Mouse (Mus musculus) adrenal gland, adult 10 weeks (tissue): Measurements from ENCODE around the gene Cd79b. TPM values are rescaled to one million over a fixed set of nuclear protein-coding genes. Genes with fewer than 3 reads are reported as not detected.

Experiments used
- polyA plus RNA-seq: library from polyadenylated mRNA; stranded (reverse); fragments of 350-450 nt; fragmentation: Illumina TruSeq; extraction: RNeasy Lipid Tissue Mini Kit (QIAGEN cat#74804); gene quantifications from one replicate; pipeline ENCODE4 v1.2.3, GENCODE M21; 2014; ENCODE audit warnings: low read depth, low replicate concordance

Gene Cd79b
- polyA plus RNA-seq: not detected

DNA sequence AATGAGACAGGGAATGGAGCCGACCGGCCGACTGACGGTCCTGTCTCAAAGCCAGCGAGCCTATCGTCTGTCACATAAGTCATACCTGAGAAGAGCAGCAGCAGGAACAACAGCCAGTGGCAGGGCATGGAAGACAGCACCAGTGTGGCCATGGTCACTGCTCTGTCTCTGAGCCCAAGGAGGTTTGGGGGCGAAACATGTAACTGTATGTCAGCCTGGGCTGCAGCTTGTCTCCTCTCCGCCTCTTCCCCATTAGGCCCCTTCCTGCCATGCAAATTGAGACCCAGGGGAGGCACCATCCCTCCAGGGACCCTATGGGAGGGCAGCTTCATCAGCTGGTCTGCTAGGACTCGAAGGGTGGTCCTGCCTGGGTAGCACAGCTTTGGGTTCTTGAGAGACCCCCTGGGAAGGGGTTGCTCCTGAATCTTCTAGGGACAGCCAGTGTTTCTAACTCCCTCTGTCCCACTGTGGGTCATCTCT is at the start of gene Cd79b:
TSS of gene Cd79b (minus strand) at position 430 of the 480 bp plus-strand sequence.

DNA sequence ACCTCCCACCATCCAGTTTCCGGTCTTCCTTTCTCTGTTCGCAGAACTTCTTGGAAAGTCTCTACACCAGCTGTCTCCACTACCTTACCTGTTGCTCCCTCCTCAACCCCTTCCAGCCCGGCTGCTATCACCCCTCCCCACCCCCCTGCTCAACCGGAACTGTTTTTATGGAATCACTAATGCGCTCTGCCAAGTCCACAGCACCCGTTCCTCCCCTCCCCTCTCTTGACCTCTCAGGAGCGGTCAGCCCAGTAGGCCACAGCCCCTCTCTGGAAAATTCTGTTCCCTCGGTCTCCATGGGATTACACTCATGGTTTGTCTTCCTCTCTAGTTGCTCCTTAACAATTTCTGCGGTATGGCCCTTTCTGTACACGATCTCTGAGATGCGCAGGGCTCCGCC is 38.6 kb upstream of the Cd79b start, which contains the start of gene Scn4a:
TSS of gene Scn4a (minus strand) at position 101 of the 400 bp plus-strand sequence.

DNA sequence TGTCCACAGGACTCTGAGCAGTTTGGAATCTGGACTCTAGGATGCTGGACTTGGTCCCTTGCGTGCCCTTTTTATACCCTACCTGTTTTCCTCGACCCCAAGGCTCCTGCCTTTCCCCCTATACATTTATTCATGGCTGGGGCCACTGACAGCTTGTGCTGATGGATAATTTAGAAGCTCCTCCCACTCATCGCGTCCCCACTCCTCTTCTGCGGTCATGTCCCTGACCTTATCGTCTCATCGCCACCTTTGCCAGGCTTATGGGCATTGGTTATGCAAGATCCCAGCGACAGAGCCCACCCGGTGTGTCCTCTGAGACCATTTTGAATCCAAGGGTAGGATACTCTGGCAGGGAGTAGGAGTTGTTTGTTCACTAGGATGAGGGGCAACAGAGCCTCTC is 12.8 kb downstream of the Cd79b start, which contains the start of gene Gh:
TSS of gene Gh (minus strand) at position 101 of the 400 bp plus-strand sequence.

DNA sequence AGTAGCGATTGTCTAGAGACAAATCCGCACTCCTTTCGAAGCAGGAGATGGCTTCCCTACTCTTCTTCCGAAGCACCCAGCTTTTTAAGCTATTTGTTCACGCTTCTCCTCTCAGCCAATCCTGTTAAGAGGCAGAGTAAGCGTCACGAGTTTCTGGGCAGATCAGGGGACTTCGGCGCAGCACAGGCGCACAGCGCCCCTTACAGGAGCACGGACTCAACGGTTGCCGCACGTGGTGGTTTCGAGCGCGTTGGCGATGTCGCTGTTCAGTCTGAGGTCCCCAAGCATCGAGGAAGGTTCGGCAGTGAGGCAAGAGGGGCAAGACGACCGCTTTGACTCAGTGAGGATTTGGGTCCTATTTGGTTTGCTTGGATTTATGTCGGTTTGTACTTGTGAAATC is 38.1 kb downstream of the Cd79b start, which contains the start of gene Tcam1:
TSS of gene Tcam1 (plus strand) at position 219 of the 400 bp plus-strand sequence.

DNA sequence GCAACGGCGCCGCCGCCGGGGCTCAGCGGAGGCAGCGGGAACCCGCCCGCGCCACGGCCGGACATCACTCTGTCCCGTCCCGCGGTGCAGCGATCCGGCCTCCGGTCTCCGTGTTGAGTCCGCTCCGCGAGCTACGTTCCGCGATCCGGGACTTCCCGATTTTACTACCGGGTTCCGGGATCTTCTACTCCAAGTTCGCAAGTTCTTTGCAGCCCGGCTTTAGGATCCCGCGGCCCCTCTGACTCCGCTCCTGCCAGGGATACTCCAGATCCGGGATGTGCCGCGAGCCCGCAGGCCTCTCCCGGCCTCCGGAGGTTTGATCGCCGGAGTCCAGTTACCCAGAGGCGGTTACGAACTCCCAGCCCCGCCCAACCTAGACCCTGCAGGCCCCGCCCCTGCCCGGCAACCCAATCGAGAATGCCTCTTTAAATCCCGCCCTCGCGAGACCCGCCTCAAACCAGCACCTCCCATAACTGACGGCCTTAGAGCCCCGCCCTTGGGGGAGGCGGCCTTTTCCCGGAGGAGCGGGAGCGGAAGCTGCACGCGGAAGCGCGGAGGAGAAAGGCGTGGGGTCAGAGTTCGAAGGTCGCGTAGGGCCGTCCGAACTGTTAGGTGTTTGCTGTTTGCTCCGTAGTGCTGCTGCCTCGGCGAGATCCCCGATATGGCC is 41.8 kb downstream of the Cd79b start, which contains the start of gene Smarcd2:
TSS of gene Smarcd2 (minus strand) at position 329 of the 667 bp plus-strand sequence.

Other genes starting within 250 kb of the Cd79b start
- gene Taco1, start 248.7 kb downstream of the Cd79b start, polyA plus RNA-seq: 15.1 TPM
- gene Map3k3, start 230.1 kb downstream of the Cd79b start, polyA plus RNA-seq: 9.6 TPM
- not detected for gene Gm10840, start 153.9 kb downstream of the Cd79b start, polyA plus RNA-seq
- gene Limd2, start 153.9 kb downstream of the Cd79b start, polyA plus RNA-seq: 2.2 TPM
- gene Strada, start 112.6 kb downstream of the Cd79b start, polyA plus RNA-seq: 8.9 TPM
- gene Ccdc47, start 98.4 kb downstream of the Cd79b start, polyA plus RNA-seq: 267 TPM
- 65.4 TPM for gene Ddx42, start 97.8 kb downstream of the Cd79b start, polyA plus RNA-seq
- gene Ftsj3, start 58.7 kb downstream of the Cd79b start, polyA plus RNA-seq: 20.9 TPM
- 33.4 TPM for gene Psmc5, start 58.6 kb downstream of the Cd79b start, polyA plus RNA-seq
- 13.2 TPM for gene Smarcd2, start 41.8 kb downstream of the Cd79b start, polyA plus RNA-seq
- not detected for gene Tcam1, start 38.1 kb downstream of the Cd79b start, polyA plus RNA-seq
- not detected for gene Gh, start 12.9 kb downstream of the Cd79b start, polyA plus RNA-seq
- 0.23 TPM for gene Scn4a, start 38.5 kb upstream of the Cd79b start, polyA plus RNA-seq
- gene Prr29, start 50.7 kb upstream of the Cd79b start, polyA plus RNA-seq: not detected
- 6.2 TPM for gene Icam2, start 73.3 kb upstream of the Cd79b start, polyA plus RNA-seq
- 120 TPM for gene Ern1, start 173.1 kb upstream of the Cd79b start, polyA plus RNA-seq